Mouse (Mus musculus): ENCODE data around the gene Slc13a2.

GRCm38 (mm10) chr11:78424352-78424751 lies 2.3 kb upstream of the Slc13a2 start:
- TF ChIP-seq CTCF (IDR thresholded peaks at IDR 0.05; ENCODE audit: low read depth) (no peak), EP300 (IDR thresholded peaks at IDR 0.05; ENCODE audit: low read depth) (no peak)
